ENCODE assay signal across 15 mouse cellular contexts in the genomic region with DNA sequence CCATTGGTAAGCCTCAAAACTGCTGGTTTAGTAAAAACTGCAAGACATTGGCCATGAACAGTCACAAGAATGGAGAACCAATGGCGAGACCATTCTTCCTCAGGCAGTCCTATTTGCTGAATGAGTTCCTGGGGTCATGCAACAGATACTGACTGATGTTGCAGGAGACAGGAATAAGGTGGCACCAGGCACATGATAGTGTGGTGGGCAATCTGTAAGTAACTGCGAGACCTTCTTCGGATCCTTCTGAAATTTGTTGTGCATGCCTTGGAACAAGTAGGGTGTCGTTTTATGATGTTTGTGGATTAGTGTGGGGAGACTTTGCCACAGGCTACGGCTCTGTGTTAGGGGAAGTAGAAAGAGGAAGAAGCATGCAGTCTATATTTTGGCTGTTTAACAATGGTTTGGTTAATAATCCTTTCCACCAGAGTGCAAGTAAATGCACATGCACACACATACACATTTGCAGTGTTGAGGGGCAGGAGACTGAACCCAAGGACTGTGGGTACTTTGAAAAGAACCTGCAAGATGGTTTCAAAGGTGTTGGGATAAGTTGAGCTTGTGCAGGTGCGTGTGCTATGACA.
DNase-seq lines count a peak whose midpoint lies in the region; ATAC-seq and TF ChIP-seq lines count a peak whose summit lies in the region.
"Had no signal": no experiment of that assay in that cellular context is flagged by ENCODE, and none has a peak within 500 bp of the region (broad histone marks: within the 10 kb centered on the region; RNA-seq: fewer than 3 reads in every experiment).

No protein-coding gene starts in this region.

- H3K36me3 ChIP-seq in heart, embryonic 10.5 days, result no peaks in the 10 kb centered on the region
- H3K36me3 ChIP-seq: hindbrain, embryonic 15.5 days; lung, embryonic 15.5 days had no signal

- no peaks in the 10 kb centered on the region for H3K27me3 ChIP-seq in heart, embryonic 10.5 days (ENCODE audit: insufficient read depth, poor library complexity, severe bottlenecking)
- H3K27me3 ChIP-seq: hindbrain, embryonic 15.5 days; lung, embryonic 15.5 days had no signal

- H3K4me3 ChIP-seq in heart, embryonic 10.5 days, result no peak overlapping the region
- no peak overlapping the region for H3K4me3 ChIP-seq in bone marrow macrophage, adult 2 months (ENCODE audit: insufficient read depth, low read length)
- H3K4me3 ChIP-seq: hindbrain, embryonic 15.5 days; lung, embryonic 15.5 days had no signal

- H3K9me3 ChIP-seq in heart, embryonic 10.5 days, result no peaks in the 10 kb centered on the region
- H3K9me3 ChIP-seq: hindbrain, embryonic 15.5 days; lung, embryonic 15.5 days had no signal

- intact Hi-C loops in gastrocnemius, postnatal 36 days (cut with DNase I), result no loop called here

- peak; percentile 46 for DNase-seq in heart, embryonic 10.5 days (ENCODE audit: low spot score)
- no peak for DNase-seq in heart, adult 18-20 months
- DNase-seq in thymus, postnatal 4 days, result no peak
- no peak for DNase-seq in lung, postnatal 25 days (ENCODE audit: low spot score)
- DNase-seq in gastrocnemius, postnatal 36 days, result no peak
- DNase-seq: cerebellum, adult 11-12 months; kidney, adult 2 months; kidney, postnatal 25 days; left cerebral cortex, postnatal 4 days; right cerebral cortex, postnatal 14 days had no signal

- TF ChIP-seq POLR2A in bone marrow macrophage, adult 2 months (IDR thresholded peaks at IDR 0.05; ENCODE audit: borderline replicate concordance, low read depth, low read length), result no peak

- TF ChIP-seq CTCF in bone marrow macrophage, adult 2 months (IDR thresholded peaks at IDR 0.05; ENCODE audit: low read depth, low read length), result no peak

- 0 out of 2 replicates have a peak, but pooled peaks cover 8% of the 10 kb centered on the region for H3K4me1 ChIP-seq in heart, embryonic 10.5 days
- peaks cover 23% of the 10 kb centered on the region for H3K4me1 ChIP-seq in bone marrow macrophage, adult 2 months (ENCODE audit: control insufficient read depth, insufficient read depth, low read length)
- H3K4me1 ChIP-seq: hindbrain, embryonic 15.5 days; lung, embryonic 15.5 days had no signal

- 89% methylated on average over 6 of the region's 6 CpGs for WGBS in heart, embryonic 10.5 days

- H3K27ac ChIP-seq in heart, embryonic 10.5 days, result no peak overlapping the region
- peak overlapping the region; percentile 42 for H3K27ac ChIP-seq in bone marrow macrophage, adult 2 months (ENCODE audit: insufficient read depth, low read depth, low read length)
- H3K27ac ChIP-seq: hindbrain, embryonic 15.5 days; lung, embryonic 15.5 days had no signal

- peak; percentile 80 for ATAC-seq in granulocyte monocyte progenitor cell, adult 5-6 weeks (replicated peaks; ENCODE audit: poor library complexity, severe bottlenecking)
- peak; percentile 83 for ATAC-seq in megakaryocyte, adult 5-6 weeks (ENCODE audit: poor library complexity, severe bottlenecking)
